Mouse (Mus musculus) kidney, adult 2 months (tissue): ENCODE results near the gene Fam122b.

Experiments
- CTCF ChIP-seq: fragments of 200-500 bp; conservative IDR thresholded peaks from 2 replicates; pipeline ENCODE4 v1.5.1; 2011; ENCODE audit warnings: low read depth, mild to moderate bottlenecking, control low read depth, low read length, moderate library complexity, mixed read lengths; ENCODE audit not compliant: insufficient read depth, insufficient read length
- POLR2A ChIP-seq: fragments of 200-500 bp; IDR thresholded peaks from one replicate; pipeline ENCODE4 v1.6.1; 2011; ENCODE audit warnings: low read depth, low read length, control low read depth

- TF ChIP-seq CTCF (no peak), POLR2A (no peak)
Measured at GRCm38 (mm10) chrX:53220855-53221254, 48.8 kb downstream of the Fam122b start.
